Mouse (Mus musculus): ENCODE data around the gene Ube2b. TPM values are rescaled to one million over a fixed set of nuclear protein-coding genes. Genes with fewer than 3 reads are reported as not detected.

Ube2b gene
- polyA plus RNA-seq, 1 experiment from 2014 or later, result 279 TPM

DNA sequence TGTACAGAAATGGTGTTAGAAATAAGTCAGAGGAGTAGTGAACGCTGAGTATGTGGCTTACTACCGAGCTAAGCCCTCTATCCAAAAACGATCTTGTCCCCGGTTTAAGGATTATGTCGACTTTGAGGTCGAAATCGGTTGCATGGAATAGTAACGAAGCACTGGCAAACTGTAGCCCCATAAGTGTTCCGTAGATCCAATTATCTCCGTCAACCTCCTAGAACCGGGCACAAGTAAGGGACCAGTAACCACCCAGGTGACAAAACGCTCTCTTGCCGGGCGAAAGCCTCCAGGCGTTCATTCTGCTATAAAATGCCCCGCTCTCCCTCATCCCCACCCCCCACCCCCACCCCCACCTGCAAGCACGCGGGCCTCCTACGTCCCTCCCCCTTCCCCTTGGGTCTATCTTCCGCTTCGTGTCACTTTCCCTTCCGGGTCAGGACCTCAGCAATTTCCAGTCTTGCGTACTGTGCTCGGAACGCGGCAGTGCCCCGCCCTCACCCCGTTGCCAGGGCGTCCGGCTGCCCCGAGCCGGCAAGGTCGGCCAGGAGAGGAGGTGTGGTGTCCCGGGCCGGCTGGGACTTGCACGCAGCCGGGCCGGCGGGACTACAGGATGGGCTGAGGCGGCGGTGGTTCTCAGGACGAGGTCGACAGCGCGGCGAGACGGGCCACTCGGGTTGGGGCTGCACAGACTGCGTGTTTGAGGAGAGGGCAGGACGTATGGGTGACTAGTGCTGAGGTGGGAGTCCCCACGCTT lies 3.4 kb upstream of the Ube2b start, which contains the start of gene Cdkl3:
Cdkl3 (plus strand) TSS at position 450 of the 757 bp plus-strand sequence.
- peak; percentile 88 for ATAC-seq (ENCODE audit: low read depth)
- H3K9me3 ChIP-seq, result no peaks in the 10 kb centered on the region
- peaks cover 36% of the 10 kb centered on the region for H3K4me1 ChIP-seq (replicated peaks)
- H3K9ac ChIP-seq, result peak within 1 kb of the TSS; percentile 93
- H3K36me3 ChIP-seq, result peaks cover 5% of the 10 kb centered on the region
- peak within 1 kb of the TSS; percentile 78 for H3K4me2 ChIP-seq
- peak within 1 kb of the TSS; percentile 94 for H3K27ac ChIP-seq (replicated peaks)
- H3K4me3 ChIP-seq, result peak within 1 kb of the TSS; percentile 86
- WGBS, result under 1% methylated on average over 51 of the region's 51 CpGs
- H3K27me3 ChIP-seq, result no peaks in the 10 kb centered on the region

DNA sequence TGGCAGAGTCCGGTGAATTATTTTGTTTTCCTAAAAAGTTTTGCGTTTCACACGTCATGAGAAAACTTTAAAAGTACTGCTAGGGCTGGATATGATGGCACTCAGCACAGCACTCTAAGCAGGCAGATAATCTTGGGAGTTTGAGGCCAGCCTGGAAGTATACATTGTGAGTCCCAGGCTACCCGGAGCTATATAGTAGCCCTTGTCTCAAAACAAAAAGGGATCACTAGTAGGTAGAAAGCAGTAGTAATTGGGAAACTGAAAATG lies 2.9 kb upstream of the Ube2b start:
- Histone ChIP-seq H3K27me3 (no peaks in the 10 kb centered on the region), H3K27ac (replicated peaks) (peak overlapping the region; percentile 94), H3K9ac (peak overlapping the region; percentile 93), H3K4me3 (peak overlapping the region; percentile 86), H3K4me1 (replicated peaks) (peaks cover 42% of the 10 kb centered on the region), H3K9me3 (no peaks in the 10 kb centered on the region), H3K4me2 (peak overlapping the region; percentile 78), H3K36me3 (peaks cover 4% of the 10 kb centered on the region; the same call in 1 of the 2 replicates)
- ATAC-seq (ENCODE audit: low read depth), result no peak
- 19% methylated on average over 4 of the region's 4 CpGs for WGBS

DNA sequence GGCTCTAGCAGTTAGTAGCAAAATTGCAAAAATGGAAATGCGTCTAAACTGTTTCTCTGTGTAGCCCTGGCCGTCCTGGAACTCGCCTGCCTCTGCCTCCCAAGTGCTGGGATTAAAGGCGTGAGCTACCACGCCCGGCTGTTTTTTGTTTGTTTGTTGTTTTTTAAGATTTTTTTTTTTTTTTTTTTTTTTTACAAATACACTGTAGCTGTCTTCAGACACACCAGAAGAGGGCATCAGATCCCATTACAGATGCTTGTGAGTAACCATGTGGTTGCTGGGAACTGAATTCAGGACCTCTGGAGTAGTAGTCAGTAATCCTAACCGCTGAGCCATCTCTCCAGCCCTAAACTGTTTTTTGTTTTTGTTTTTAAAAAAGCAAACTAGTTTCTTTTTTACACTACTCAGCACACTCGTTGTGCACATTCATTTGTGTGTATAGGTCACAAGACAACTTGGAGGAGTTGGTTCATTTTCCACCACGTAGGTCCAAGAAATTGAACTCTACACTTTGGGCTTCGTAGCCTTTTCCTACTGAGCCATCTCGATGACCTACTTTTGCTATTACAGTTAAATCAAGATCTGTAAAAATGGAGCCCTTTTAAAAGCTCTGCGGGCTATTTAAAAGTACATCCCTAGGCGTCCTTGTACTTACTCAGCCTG lies 2.4 kb upstream of the Ube2b start:
- peak overlapping the region; percentile 86 for H3K4me3 ChIP-seq
- no peak for ATAC-seq (ENCODE audit: low read depth)
- H3K27ac ChIP-seq (replicated peaks), result peak overlapping the region; percentile 94
- peak overlapping the region; percentile 78 for H3K4me2 ChIP-seq
- no peaks in the 10 kb centered on the region for H3K9me3 ChIP-seq
- WGBS, result 80% methylated on average over 13 of the region's 13 CpGs
- H3K27me3 ChIP-seq, result no peaks in the 10 kb centered on the region
- H3K9ac ChIP-seq, result peak overlapping the region; percentile 93
- peaks cover 46% of the 10 kb centered on the region for H3K4me1 ChIP-seq (replicated peaks)
- H3K36me3 ChIP-seq, result peaks cover 4% of the 10 kb centered on the region; the same call in 1 of the 2 replicates

DNA sequence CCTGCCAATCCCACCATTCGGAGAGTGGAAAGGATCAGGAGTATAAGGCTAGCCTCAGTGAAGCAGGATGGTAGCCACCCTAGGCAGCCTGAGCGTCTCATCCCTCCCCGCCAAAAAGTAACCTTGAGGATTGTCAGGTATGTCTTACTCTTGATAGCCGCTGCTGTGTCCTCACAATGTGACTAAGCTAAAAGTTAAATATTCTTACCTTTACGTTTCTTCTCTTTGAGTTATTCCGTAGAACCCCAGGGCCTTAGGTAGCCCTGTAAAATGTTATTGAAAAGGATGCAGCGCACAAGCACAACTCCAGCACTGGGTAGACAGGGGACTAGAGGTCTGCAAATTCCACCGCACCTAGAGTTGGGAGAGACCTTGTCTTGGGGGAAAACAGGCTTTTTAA lies 1.3 kb upstream of the Ube2b start:
- peaks cover 57% of the 10 kb centered on the region for H3K4me1 ChIP-seq (replicated peaks)
- H3K4me2 ChIP-seq, result no peak overlapping the region
- H3K27me3 ChIP-seq, result no peaks in the 10 kb centered on the region
- H3K36me3 ChIP-seq, result peaks cover 10% of the 10 kb centered on the region
- no peaks in the 10 kb centered on the region for H3K9me3 ChIP-seq
- H3K4me3 ChIP-seq, result no peak overlapping the region
- 94% methylated on average over 8 of the region's 8 CpGs for WGBS
- no peak overlapping the region for H3K9ac ChIP-seq
- ATAC-seq (ENCODE audit: low read depth), result no peak
- no peak overlapping the region for H3K27ac ChIP-seq (replicated peaks)

GRCm38 (mm10) chr11:52001341-52001740 lies 779 bp upstream of the Ube2b start:
- no peaks in the 10 kb centered on the region for H3K9me3 ChIP-seq
- H3K4me1 ChIP-seq (replicated peaks), result peaks cover 62% of the 10 kb centered on the region
- peak overlapping the region; percentile 49 for H3K9ac ChIP-seq
- H3K27me3 ChIP-seq, result no peaks in the 10 kb centered on the region
- peak overlapping the region; percentile 86; the same call in 1 of the 2 replicates for H3K4me3 ChIP-seq
- no peak for ATAC-seq (ENCODE audit: low read depth)
- H3K36me3 ChIP-seq, result peaks cover 14% of the 10 kb centered on the region
- WGBS, result 66% methylated on average over 10 of the region's 10 CpGs
- peak overlapping the region; percentile 85 for H3K27ac ChIP-seq (replicated peaks)
- peak overlapping the region; percentile 57 for H3K4me2 ChIP-seq

- under 1% methylated on average over 29 of the region's 29 CpGs for WGBS
- H3K9me3 ChIP-seq, result no peaks in the 10 kb centered on the region
- H3K4me3 ChIP-seq, result peak overlapping the region; percentile 86
- peaks cover 30% of the 10 kb centered on the region for H3K36me3 ChIP-seq
- peak overlapping the region; percentile 96 for H3K27ac ChIP-seq (replicated peaks)
- no peaks in the 10 kb centered on the region for H3K27me3 ChIP-seq
- peaks cover 54% of the 10 kb centered on the region for H3K4me1 ChIP-seq (replicated peaks)
- peak overlapping the region; percentile 99 for H3K9ac ChIP-seq
- ATAC-seq (ENCODE audit: low read depth), result peak; percentile 57
- peak overlapping the region; percentile 87 for H3K4me2 ChIP-seq
Measured at GRCm38 (mm10) chr11:51999611-52000289, 812 bp downstream of the Ube2b start.

DNA sequence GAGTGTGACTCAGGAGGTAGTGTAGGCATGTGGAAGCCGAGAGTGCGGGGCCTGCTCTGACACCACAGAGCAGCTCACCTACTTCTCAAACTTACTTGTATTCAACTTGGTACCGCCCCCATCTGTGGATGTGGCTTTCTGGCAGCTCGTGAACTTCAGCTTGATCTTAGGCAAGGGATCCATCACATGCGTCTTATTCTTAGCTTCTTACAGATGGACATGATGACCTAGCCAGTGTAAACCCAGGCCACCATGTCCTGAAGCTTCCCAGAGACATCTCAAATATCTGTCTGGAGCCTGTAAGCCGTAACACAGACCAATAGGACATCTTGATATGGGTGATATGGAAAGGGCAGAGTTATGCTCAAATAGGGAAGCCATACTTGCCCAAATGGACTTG lies 28.9 kb downstream of the Ube2b start:
- no peaks in the 10 kb centered on the region for H3K9me3 ChIP-seq
- H3K27me3 ChIP-seq, result no peaks in the 10 kb centered on the region
- ATAC-seq (ENCODE audit: low read depth), result no peak
- no peak overlapping the region for H3K27ac ChIP-seq (replicated peaks)
- H3K4me2 ChIP-seq, result no peak overlapping the region
- peaks cover 14% of the 10 kb centered on the region for H3K4me1 ChIP-seq (replicated peaks)
- H3K36me3 ChIP-seq, result peaks cover 60% of the 10 kb centered on the region
- no peak overlapping the region for H3K4me3 ChIP-seq
- no peak overlapping the region for H3K9ac ChIP-seq
- 96% methylated on average over 6 of the region's 6 CpGs for whole genome bisulfite sequencing

- Histone ChIP-seq H3K4me3 (no peak overlapping the region), H3K9me3 (no peaks in the 10 kb centered on the region), H3K27ac (replicated peaks) (no peak overlapping the region), H3K4me1 (replicated peaks) (peaks cover 14% of the 10 kb centered on the region), H3K9ac (no peak overlapping the region), H3K27me3 (no peaks in the 10 kb centered on the region), H3K4me2 (no peak overlapping the region), H3K36me3 (peaks cover 46% of the 10 kb centered on the region)
- WGBS, result 92% methylated on average over 2 of the region's 2 CpGs
- no peak for ATAC-seq (ENCODE audit: low read depth)
Measured at GRCm38 (mm10) chr11:51969511-51969910, 31.1 kb downstream of the Ube2b start.

DNA sequence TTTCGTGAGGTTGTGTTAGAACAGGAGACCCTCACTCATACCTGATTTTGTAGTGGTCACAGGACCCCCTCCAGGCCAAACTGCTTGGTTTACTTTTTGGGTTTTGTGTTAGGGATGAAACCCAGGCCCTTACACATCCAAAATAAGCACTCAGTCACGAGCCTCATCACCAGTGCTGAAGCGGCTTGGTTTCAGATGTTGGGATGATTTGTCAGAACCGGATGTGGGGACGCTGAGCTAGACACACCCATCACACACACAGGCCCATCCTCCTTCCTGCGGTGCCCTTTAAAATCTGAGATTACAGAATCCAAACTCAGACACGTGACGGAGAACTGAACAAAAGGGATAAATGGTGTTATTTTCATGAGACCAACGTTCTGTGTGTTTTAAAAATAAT lies 31.7 kb downstream of the Ube2b start:
- WGBS, result 92% methylated on average over 9 of the region's 9 CpGs
- ATAC-seq (ENCODE audit: low read depth), result no peak
- no peak overlapping the region for H3K4me3 ChIP-seq

DNA sequence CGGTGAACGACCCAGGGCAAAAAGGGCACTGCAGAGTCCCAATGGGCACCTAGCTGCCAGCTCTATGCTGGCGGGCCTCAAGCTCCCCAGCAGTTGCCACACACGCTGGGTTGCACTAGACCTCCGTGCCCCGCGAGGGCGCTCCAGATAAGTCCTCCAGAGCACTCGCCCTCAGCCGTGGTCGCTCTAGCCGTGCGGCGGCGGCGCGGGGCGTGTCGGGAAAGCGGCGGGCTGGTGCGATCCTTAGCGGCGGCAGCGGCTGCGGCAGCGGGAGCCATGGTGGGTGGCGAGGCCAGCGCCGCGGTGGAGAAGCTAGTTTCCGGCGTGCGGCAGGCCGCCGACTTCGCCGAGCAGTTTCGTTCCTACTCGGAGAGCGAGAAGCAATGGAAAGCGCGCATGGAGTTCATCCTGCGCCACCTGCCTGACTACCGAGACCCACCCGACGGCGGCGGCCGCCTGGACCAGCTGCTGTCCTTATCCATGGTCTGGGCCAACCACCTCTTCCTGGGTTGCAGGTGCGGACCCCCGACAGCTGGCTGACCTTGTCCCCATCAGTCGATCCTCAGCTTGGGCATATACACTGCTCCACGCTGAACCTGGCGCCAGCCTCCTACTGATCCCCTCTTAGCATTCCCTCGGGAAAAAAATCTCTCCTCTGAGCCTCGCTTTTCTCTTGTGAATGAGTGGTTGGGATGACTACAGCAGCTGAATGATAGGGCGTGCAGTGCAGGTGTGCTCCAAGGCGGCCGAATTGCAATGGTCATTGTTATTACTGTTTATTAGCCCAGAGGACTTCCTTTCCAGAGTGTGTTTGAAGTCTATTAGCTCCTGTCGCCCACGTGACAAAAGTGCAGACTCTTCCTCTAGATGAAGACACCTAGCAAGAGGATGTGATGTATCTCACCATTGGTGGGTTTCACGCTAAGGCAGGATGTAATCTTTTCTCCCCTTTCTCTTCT lies 32.8 kb downstream of the Ube2b start, which contains the start of gene Cdkn2aipnl:
Cdkn2aipnl (plus strand) TSS at position 219 of the 959 bp plus-strand sequence.
- H3K4me2 ChIP-seq, result peak within 1 kb of the TSS; percentile 80
- H3K36me3 ChIP-seq, result peaks cover 29% of the 10 kb centered on the region
- H3K27ac ChIP-seq (replicated peaks), result peak within 1 kb of the TSS; percentile 75
- H3K9me3 ChIP-seq, result no peaks in the 10 kb centered on the region
- 3% methylated on average over 63 of the region's 63 CpGs for WGBS
- peak; percentile 96 for ATAC-seq (ENCODE audit: low read depth)
- H3K27me3 ChIP-seq, result no peaks in the 10 kb centered on the region
- H3K4me3 ChIP-seq, result peak within 1 kb of the TSS; percentile 79
- H3K4me1 ChIP-seq (replicated peaks), result peaks cover 14% of the 10 kb centered on the region
- peak within 1 kb of the TSS; percentile 85 for H3K9ac ChIP-seq

More for the DNA sequence above, 31.7 kb downstream of the Ube2b start:
- peaks cover 40% of the 10 kb centered on the region for H3K36me3 ChIP-seq
- peaks cover 14% of the 10 kb centered on the region for H3K4me1 ChIP-seq (replicated peaks)
- peak overlapping the region; percentile 80 for H3K4me2 ChIP-seq
- no peak overlapping the region for H3K27ac ChIP-seq (replicated peaks)
- no peaks in the 10 kb centered on the region for H3K27me3 ChIP-seq
- H3K9ac ChIP-seq, result no peak overlapping the region
- H3K9me3 ChIP-seq, result no peaks in the 10 kb centered on the region

- Histone ChIP-seq H3K27me3 (no peaks in the 10 kb centered on the region), H3K9me3 (no peaks in the 10 kb centered on the region), H3K9ac (no peak overlapping the region), H3K4me3 (no peak overlapping the region), H3K36me3 (peaks cover 18% of the 10 kb centered on the region), H3K4me1 (replicated peaks) (peaks cover 14% of the 10 kb centered on the region), H3K27ac (replicated peaks) (no peak overlapping the region), H3K4me2 (no peak overlapping the region)
- 83% methylated on average over 5 of the region's 5 CpGs for WGBS
- ATAC-seq (ENCODE audit: low read depth), result no peak
Measured at GRCm38 (mm10) chr11:51966651-51967050, 33.9 kb downstream of the Ube2b start.

Measured in neural tube, embryonic 13.5 days (tissue).